Mouse (Mus musculus): ENCODE data around the gene AI597479.

- peak; percentile 95 for TF ChIP-seq CTCF (IDR thresholded peaks at IDR 0.05; ENCODE audit: extremely low read depth, insufficient read depth, low read length)
- TF ChIP-seq POLR2A (IDR thresholded peaks at IDR 0.05; ENCODE audit: extremely low read depth, insufficient read depth, low read length), result no peak
These were observed 32.7 kb upstream of the AI597479 start for GRCm38 (mm10) chr1:43065615-43066310.
